Mouse (Mus musculus) skeletal muscle tissue, adult 2 months (tissue): ENCODE measurements around the gene Myo16.

Source experiments
- DNase-seq: peaks from one replicate; pipeline ENCODE4 v3.0.0-alpha.2; 2012; ENCODE audit warnings: low read depth, low spot score

Gene Myo16

DNA sequence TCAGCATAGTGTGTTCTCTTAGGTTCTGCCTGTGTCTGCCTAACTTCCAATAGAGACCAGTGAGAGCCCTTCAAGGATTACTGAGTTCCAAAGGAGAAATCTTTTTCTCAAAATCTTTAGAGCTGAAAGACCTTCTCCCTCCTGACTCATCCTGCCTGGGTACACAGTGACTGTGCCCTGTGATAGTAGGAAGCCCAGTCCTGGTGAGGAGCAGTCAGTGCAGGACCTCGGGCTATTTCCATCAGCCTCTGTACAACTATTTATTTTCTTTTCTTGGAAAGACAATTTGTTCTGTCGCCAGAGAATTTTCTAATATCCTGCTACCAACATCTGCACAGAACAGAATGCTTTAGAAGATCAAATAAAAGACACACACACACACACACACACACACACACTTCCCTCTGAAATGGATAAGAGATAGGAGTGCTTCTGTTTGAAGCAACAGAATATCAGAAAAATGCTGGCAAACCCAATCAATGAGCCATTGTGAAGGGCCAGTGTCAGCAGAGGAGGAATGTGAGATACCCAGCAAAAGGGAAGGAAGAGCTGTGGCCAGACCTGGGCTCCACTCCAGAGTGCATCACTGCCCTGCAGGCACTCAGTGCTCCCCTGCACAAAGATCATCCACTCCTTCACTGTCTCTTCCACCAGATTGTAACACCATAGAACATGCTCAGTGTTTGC is 518.3 kb downstream of the Myo16 start:
- no peak for DNase-seq

DNA sequence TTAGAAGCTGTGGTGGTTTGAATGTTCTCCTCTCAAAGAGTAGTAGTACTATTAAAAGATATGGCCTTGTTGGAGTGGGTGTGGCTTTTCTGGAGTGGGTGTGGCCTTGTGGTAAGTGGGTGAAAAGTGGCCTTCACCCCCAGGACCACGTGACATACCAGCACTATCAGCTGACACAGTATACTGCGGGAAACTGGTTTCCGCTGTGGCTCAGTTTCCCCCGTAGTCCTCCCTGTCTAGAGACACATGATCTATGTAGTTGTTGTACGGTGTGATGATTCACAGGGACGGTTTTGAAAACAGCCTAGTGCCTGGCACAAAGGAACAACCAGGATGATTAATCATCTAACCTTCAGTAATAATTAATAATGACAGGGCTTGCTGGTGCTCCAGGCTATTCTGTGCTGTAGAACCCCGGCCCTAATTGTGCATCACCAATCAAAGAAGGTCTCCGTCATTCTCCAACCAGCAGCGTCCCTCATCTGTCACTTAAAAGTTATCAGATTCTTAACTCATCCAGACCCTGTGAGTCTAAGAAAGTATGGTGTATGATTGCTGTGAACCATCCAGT is 524.2 kb downstream of the Myo16 start:
- no peak for DNase-seq

DNA sequence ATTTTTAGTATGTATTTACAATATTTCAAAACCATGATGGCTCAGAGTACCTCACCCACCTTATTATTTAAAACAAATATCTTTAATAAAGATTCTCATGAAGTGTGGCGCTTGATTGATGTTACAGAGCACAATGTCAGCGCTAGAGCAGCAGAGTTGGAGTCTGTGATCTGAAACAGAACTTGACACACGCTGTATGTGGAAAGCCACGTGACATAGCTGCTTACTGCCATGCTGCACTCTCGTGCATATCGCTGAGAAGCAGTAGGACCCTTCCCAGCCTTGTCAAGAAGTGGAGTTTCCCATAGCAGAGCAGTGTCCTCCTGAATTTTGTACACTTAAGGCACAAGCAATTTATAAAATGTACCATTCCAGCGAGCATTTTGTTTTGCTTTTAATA is 528.2 kb downstream of the Myo16 start:
- DNase-seq = no peak

DNA sequence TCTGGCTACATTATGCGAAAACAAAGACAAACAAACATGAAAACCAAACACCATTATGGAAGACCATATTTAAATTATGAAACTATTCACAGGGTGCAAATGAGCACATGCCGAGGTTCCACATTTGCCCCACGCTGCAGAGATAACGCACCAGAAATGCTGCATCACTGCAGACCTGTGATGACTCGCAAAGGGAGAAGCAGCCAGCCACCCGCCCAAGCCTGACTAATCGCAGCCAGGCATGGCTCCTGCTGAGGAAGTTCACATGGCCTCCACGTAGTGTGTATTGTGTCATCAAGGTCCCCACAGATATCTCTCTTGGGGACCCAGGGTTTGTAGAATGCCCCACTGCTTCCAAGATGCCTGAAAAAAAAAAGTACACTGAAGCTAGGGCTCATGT is 529.4 kb downstream of the Myo16 start:
- DNase-seq = no peak
